Mouse (Mus musculus): ENCODE results near the gene Cfdp1.

Cfdp1 gene

GRCm38 (mm10) chr8:111736321-111736720, 117.8 kb downstream of the Cfdp1 start:
- no peak for DNase-seq

DNA sequence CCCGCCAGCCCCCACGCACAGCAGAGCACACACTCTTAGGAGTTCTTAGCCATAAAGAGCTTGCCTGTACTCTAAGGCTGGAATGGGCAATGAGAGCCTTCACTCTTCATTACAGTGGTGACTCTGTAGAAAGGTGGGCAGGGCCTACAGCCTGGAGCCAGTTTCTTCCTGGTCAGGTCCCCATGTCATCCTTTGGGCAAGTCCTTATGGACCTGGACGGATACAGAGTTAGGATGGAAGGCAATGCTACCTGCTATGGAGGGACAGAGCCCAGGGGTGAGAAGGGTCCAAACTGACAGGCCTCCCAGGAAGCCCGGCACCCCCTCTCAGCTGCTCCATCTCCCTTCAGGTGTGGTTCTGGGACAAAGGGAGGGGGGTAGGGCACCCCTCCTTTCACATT, 118.3 kb downstream of the Cfdp1 start:
- DNase-seq = no peak

DNA sequence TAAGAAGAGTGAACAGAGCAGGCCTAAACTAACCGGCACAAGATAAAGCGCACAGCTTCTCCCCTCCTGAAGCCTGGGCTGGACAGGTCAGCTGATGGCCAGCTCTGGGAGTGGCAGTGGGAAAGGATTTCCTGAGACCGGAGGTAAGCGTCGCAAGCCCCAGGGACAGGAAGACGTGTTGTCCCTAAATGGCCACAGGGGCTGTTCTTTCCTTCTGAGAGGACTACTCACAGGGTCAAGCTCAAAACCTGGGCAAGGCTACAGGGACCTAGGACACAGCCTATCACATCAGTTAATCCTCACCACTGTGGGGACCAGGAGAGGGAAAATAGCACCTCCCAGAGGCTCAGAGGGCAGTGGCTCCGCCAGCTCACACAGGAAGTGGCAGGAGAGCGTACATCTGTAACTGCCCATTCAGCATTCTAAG, 118.7 kb downstream of the Cfdp1 start:
- DNase-seq = peak; percentile 67

- no peak for DNase-seq
Measured at GRCm38 (mm10) chr8:111734244-111734960, 119.7 kb downstream of the Cfdp1 start.

DNA sequence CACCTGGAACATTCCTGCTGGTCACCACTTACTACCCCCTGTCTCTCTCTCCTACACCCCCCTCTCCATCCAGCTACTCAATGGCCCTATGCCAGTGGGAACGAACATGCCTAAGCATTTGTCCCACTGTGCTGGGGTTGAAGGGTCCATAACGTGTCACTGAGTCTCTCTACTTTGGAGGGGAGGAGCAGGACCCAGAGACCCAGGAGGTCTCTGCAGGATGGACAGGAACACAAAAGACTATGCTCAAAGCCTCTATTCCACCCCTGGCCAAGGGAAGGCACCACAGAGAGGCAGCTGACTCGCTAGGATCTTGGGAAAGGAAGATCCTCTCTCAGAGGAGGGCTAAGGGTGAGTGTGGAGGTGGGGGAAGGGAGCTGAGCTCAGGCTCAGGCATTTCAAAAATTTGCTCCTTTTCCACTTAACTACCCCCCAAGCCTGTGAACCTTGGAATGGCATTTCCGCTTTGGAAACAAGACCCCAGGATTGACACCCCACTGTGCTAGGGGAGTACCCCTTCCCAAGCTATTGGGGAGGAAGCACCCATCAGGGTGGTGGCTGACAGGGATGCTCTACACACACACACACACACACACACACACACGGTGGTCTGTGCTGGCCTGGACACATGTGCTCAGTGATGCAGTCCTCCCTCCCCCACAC, 120.4 kb downstream of the Cfdp1 start:
- DNase-seq = peak; percentile 57

GRCm38 (mm10) chr8:111732406-111733085, 121.5 kb downstream of the Cfdp1 start:
- DNase-seq = peak; percentile 80

- DNase-seq = peak; percentile 99
Measured at GRCm38 (mm10) chr8:111732004-111732403, 122.1 kb downstream of the Cfdp1 start.

- DNase-seq = peak; percentile 53
Measured at GRCm38 (mm10) chr8:111731231-111731977, 122.7 kb downstream of the Cfdp1 start.

- DNase-seq = no peak
Measured at GRCm38 (mm10) chr8:111729233-111730170, 124.6 kb downstream of the Cfdp1 start.

- DNase-seq = no peak
Measured at GRCm38 (mm10) chr8:111728481-111728880, 125.6 kb downstream of the Cfdp1 start.

GRCm38 (mm10) chr8:111727553-111727952, 126.5 kb downstream of the Cfdp1 start:
- DNase-seq = no peak

- DNase-seq = peak; percentile 84
Measured at GRCm38 (mm10) chr8:111726102-111726900, 127.8 kb downstream of the Cfdp1 start.

GRCm38 (mm10) chr8:111725341-111725740, 128.8 kb downstream of the Cfdp1 start:
- no peak for DNase-seq

GRCm38 (mm10) chr8:111720115-111720544, 134.0 kb downstream of the Cfdp1 start:
- peak; percentile 61 for DNase-seq

- no peak for DNase-seq
Measured at GRCm38 (mm10) chr8:111718937-111719336, 135.2 kb downstream of the Cfdp1 start.

Data from lung, postnatal 10 days (tissue).